Mouse (Mus musculus): Measurements from ENCODE around the gene Snrnp40.

Gene Snrnp40

GRCm38 (mm10) chr4:130387256-130387655 lies 27.3 kb downstream of the Snrnp40 start:
- DNase-seq, result peak; percentile 46 to 63

DNA sequence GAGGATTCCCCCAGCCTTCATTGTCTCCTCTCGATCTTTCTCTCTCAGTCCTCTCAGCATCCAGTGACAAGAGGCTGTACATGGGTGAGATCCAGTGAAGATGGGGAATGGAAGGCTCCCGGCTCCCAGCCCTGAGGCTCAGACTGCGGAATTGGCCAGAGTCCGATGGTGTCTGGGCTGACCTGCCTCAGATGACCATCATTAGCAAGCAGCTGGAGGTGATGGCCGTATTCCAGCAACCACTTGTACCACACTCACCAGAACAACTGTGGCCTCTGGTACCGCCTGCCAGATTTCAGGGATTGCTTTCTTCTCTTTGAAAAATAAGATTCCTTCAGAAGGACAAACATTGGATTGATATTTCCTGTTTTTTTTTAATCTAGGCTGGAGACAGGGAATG lies 29.6 kb downstream of the Snrnp40 start:
- peak; percentile 87 to 90 for DNase-seq

- no peak for DNase-seq
Measured at GRCm38 (mm10) chr4:130389927-130390326, 30.0 kb downstream of the Snrnp40 start.

- no peak for DNase-seq
Measured at GRCm38 (mm10) chr4:130391265-130391664, 31.3 kb downstream of the Snrnp40 start.
